Mouse (Mus musculus): ENCODE results near the gene Agbl1. TPM values are rescaled to one million over a fixed set of nuclear protein-coding genes. Genes with fewer than 3 reads are reported as not detected.

Gene Agbl1
- polyA plus RNA-seq (2017; shearing (Covaris generic)), result 0.29 TPM

DNA sequence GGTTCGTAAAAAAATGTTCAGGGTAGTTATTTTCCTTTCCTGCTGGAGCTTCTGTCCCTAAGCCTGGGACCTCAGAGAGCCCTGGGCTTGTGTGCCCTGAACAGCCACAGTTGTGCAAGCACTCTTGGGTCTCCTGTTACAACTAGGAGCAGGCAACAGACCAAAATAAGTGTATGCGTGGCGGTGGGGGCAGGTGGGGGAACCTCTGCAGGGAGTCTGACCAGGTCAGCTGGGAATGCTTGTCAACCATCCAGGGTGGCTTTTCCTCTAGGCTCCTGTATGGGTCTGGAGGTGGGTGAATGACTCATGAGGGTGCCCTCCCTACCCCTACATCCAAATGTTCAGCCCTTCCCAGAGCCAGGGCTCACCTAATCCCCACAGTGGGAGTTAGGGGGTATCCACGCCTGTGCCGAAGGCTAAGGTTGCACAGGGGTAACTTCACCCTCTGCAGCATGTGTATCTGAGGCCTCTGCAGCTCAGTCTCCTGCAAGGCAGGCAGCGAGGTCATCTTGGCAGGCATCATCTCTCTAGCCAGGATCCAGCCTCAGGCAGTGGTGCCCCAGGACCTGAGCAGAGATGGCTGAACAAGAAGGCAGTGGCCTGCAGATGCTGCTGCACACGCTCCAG lies at the start of gene Agbl1:
Gene Agbl1, plus strand, starts transcription at position 577 of the 627 bp plus-strand sequence.

